Mouse (Mus musculus): ENCODE results near the gene Gm47283. TPM values are rescaled to one million over a fixed set of nuclear protein-coding genes. Genes with fewer than 3 reads are reported as not detected.

The Gm47283 gene
- total RNA-seq, 2 experiments from 2014 or later: not detected

Other genes starting within 250 kb of the Gm47283 start
- gene Gm21860, start 29.9 kb upstream of the Gm47283 start, total RNA-seq (2021): not detected
- not detected for gene Gm21748, start 54.4 kb downstream of the Gm47283 start, total RNA-seq (2021)

All from adrenal gland, postnatal 10 days (tissue).